Mouse (Mus musculus): Measurements from ENCODE around the gene Nlk.

GRCm38 (mm10) chr11:78693307-78693706 is 3.9 kb downstream of the Nlk start:
- TF ChIP-seq CTCF (IDR thresholded peaks at IDR 0.05; ENCODE audit: low read depth, low read length) (no peak), POLR2A (IDR thresholded peaks at IDR 0.05; ENCODE audit: borderline replicate concordance, low read depth, low read length) (no peak)

Measured in bone marrow macrophage, adult 2 months (primary cell).